Mouse (Mus musculus): Measurements from ENCODE around the gene Adamts17.

DNA sequence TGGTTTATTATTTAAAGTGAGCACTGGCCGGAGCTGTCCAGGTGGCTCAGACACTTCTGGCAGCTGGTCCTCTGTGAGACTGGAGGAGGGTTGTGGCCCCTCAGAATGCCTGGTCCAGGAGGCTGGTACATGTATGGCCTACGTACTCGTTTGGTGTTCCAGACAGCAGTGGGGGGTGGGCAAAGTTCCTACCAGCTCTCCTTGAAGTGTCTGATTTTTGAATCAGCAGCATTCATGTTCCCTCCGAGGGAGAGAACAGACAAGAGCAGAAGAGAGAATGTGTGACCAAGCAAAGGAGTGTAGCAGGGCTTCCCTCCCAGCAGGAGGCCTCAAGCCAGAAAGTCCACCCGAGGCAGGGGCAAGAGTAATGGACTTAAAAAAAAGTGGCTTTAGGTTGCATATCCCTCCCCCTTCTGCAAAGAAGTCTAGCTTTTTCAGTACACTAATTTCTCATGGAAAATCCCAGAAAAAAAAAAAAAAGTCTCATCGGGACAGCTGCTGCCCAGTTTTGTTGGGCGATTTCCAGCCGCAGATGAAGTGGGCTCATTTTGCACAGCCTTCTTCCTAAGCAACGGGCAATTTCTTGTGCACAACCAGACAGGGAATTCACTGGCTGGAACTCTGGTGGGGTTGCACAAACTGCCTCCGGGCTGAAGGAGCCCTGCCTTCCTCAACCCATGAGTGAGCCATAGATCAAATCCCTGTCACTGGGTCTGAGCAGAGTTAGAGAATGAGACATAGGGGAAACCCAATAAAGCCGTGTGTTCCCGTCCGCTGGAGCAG is 28.4 kb downstream of the Adamts17 start:
- TF ChIP-seq ZC3H11A (IDR thresholded peaks at IDR 0.05; ENCODE audit: low read depth, low read length) (no peak), IRF4 (IDR thresholded peaks at IDR 0.05; ENCODE audit: low read depth, low read length) (no peak), CTCF (conservative IDR thresholded peaks at IDR 0.05 in 1 of 2, IDR thresholded peaks at IDR 0.05 in 1 of 2; ENCODE audit: low read depth in 2 of 2, low read length in 2 of 2) (no peak), SMC3 (IDR thresholded peaks at IDR 0.05; ENCODE audit: low read depth, low read length) (no peak), EP300 (IDR thresholded peaks at IDR 0.05; ENCODE audit: low read length) (no peak)
